8 mouse cellular contexts compared by ENCODE assay signal in genomic region chr4:144999903-145000382, GRCm38 (mm10).
A peak's percentile ranks its signal among the peaks of the same experiment; 100 is the strongest.
DNase-seq lines count a peak whose midpoint lies in the region; ATAC-seq and TF ChIP-seq lines count a peak whose summit lies in the region.

No protein-coding gene starts in this region.

- no peak overlapping the region for H3K4me2 ChIP-seq in forebrain, embryonic 11.5 days (ENCODE audit: low read depth, low read length, severe bottlenecking)
- no peak overlapping the region for H3K4me2 ChIP-seq in hindbrain, embryonic 11.5 days (replicated peaks; ENCODE audit: low read depth, low read length)
- 0 out of 2 replicates have a peak overlapping the region, but pooled peaks have one; percentile 5 for H3K4me2 ChIP-seq in limb, embryonic 14.5 days (replicated peaks; ENCODE audit: low read depth, low read length, severe bottlenecking)
- H3K4me2 ChIP-seq in midbrain, embryonic 14.5 days (ENCODE audit: low read length), result no peak overlapping the region

- H3K4me3 ChIP-seq in thymus, adult 2 months (ENCODE audit: control insufficient read depth, insufficient read depth, low read length), result no peak overlapping the region
- H3K4me3 ChIP-seq in forebrain, embryonic 11.5 days (ENCODE audit: low read depth, low read length), result no peak overlapping the region
- no peak overlapping the region for H3K4me3 ChIP-seq in hindbrain, embryonic 11.5 days (ENCODE audit: low read depth, low read length)
- no peak overlapping the region for H3K4me3 ChIP-seq in limb, embryonic 14.5 days (replicated peaks; ENCODE audit: low read length)
- no peak overlapping the region for H3K4me3 ChIP-seq in midbrain, embryonic 14.5 days (replicated peaks; ENCODE audit: low read depth, low read length)

- peak overlapping the region; percentile 89 for H3K27ac ChIP-seq in thymus, adult 2 months (ENCODE audit: control insufficient read depth, insufficient read depth, low read length)
- peak overlapping the region; percentile 34; the same call in 1 of the 2 replicates for H3K27ac ChIP-seq in forebrain, embryonic 11.5 days (ENCODE audit: low read depth, low read length)
- H3K27ac ChIP-seq in hindbrain, embryonic 11.5 days (ENCODE audit: low read depth, low read length), result peak overlapping the region; percentile 47; the same call in 1 of the 2 replicates
- peak overlapping the region; percentile 79 for H3K27ac ChIP-seq in limb, embryonic 14.5 days (replicated peaks; ENCODE audit: low read depth, low read length)
- H3K27ac ChIP-seq in midbrain, embryonic 14.5 days (replicated peaks; ENCODE audit: low read depth, low read length), result no peak overlapping the region

- H3K27me3 ChIP-seq in thymus, adult 2 months (ENCODE audit: control insufficient read depth, insufficient read depth, low read length), result no peaks in the 10 kb centered on the region
- H3K27me3 ChIP-seq in forebrain, embryonic 11.5 days (ENCODE audit: control insufficient read depth, insufficient read depth, low read length), result no peaks in the 10 kb centered on the region
- H3K27me3 ChIP-seq in hindbrain, embryonic 11.5 days (ENCODE audit: control insufficient read depth, insufficient read depth, low read length), result no peaks in the 10 kb centered on the region
- no peaks in the 10 kb centered on the region for H3K27me3 ChIP-seq in limb, embryonic 14.5 days (ENCODE audit: control insufficient read depth, insufficient read depth, low read length)
- H3K27me3 ChIP-seq in midbrain, embryonic 14.5 days (ENCODE audit: control insufficient read depth, insufficient read depth, low read length), result no peaks in the 10 kb centered on the region

- no peak for DNase-seq in thymus, adult 2 months
- DNase-seq in thymus, postnatal 14 days, result no peak
- DNase-seq in forebrain, embryonic 11.5 days (ENCODE audit: low spot score), result peak; percentile 56
- peak; percentile 35 for DNase-seq in hindbrain, embryonic 11.5 days (ENCODE audit: low spot score)
- DNase-seq in limb, embryonic 14.5 days (ENCODE audit: low spot score), result peak; percentile 92
- peak; percentile 61 for DNase-seq in midbrain, embryonic 14.5 days
- peak; percentile 79 to 86 for DNase-seq in urinary bladder, adult 18-20 months (ENCODE audit: low spot score in 2 of 2)

- no peak for TF ChIP-seq POLR2A in thymus, adult 2 months (IDR thresholded peaks at IDR 0.05; ENCODE audit: control insufficient read depth, extremely low read depth, insufficient read depth, low read length, poor library complexity)
- TF ChIP-seq POLR2A in limb, embryonic 14.5 days (IDR thresholded peaks at IDR 0.05; ENCODE audit: borderline replicate concordance, extremely low read depth, insufficient read depth, insufficient read length), result no peak

- no peaks in the 10 kb centered on the region for H3K9me3 ChIP-seq in forebrain, embryonic 11.5 days (ENCODE audit: control insufficient read depth, low read length)
- no peaks in the 10 kb centered on the region for H3K9me3 ChIP-seq in hindbrain, embryonic 11.5 days (ENCODE audit: control insufficient read depth, low read length)
- no peaks in the 10 kb centered on the region for H3K9me3 ChIP-seq in limb, embryonic 14.5 days (ENCODE audit: control insufficient read depth, low read length)
- H3K9me3 ChIP-seq in midbrain, embryonic 14.5 days (ENCODE audit: control insufficient read depth, low read length), result no peaks in the 10 kb centered on the region

- H3K9ac ChIP-seq in forebrain, embryonic 11.5 days (ENCODE audit: low read length), result no peak overlapping the region; the same call in 1 of the 2 replicates
- H3K9ac ChIP-seq in hindbrain, embryonic 11.5 days (ENCODE audit: low read depth, low read length), result no peak overlapping the region
- no peak overlapping the region for H3K9ac ChIP-seq in limb, embryonic 14.5 days (ENCODE audit: low read depth, low read length, severe bottlenecking)
- H3K9ac ChIP-seq in midbrain, embryonic 14.5 days (replicated peaks; ENCODE audit: low read length), result no peak overlapping the region

- H3K36me3 ChIP-seq in thymus, adult 2 months (ENCODE audit: control insufficient read depth, insufficient read depth, low read length), result no peaks in the 10 kb centered on the region
- H3K36me3 ChIP-seq in forebrain, embryonic 11.5 days (ENCODE audit: control insufficient read depth, insufficient read depth, low read length), result no peaks in the 10 kb centered on the region
- H3K36me3 ChIP-seq in hindbrain, embryonic 11.5 days (ENCODE audit: control insufficient read depth, insufficient read depth, low read length), result no peaks in the 10 kb centered on the region
- H3K36me3 ChIP-seq in limb, embryonic 14.5 days (ENCODE audit: control insufficient read depth, insufficient read depth, low read length), result 0 out of 2 replicates have a peak, but pooled peaks cover 4% of the 10 kb centered on the region
- 0 out of 2 replicates have a peak, but pooled peaks cover 3% of the 10 kb centered on the region for H3K36me3 ChIP-seq in midbrain, embryonic 14.5 days (ENCODE audit: control insufficient read depth, insufficient read depth, low read length)

- ATAC-seq in forebrain, embryonic 11.5 days (replicated peaks; ENCODE audit: low FRiP score), result peak; percentile 66
- peak; percentile 82 for ATAC-seq in hindbrain, embryonic 11.5 days (ENCODE audit: low FRiP score)
- ATAC-seq in limb, embryonic 14.5 days (ENCODE audit: low FRiP score, low read depth), result peak; percentile 91
- peak; percentile 43; the same call in 1 of the 2 replicates for ATAC-seq in midbrain, embryonic 14.5 days (ENCODE audit: low FRiP score, low TSS enrichment)
- no peak for ATAC-seq in activated CD4-positive, CD25-positive, alpha-beta regulatory T cell, adult 4 months

- 74% methylated on average over 20 of the region's 20 CpGs for WGBS in thymus, adult 2 months
- WGBS in forebrain, embryonic 11.5 days, result 67% methylated on average over 20 of the region's 20 CpGs
- WGBS in hindbrain, embryonic 11.5 days, result 62% methylated on average over 20 of the region's 20 CpGs
- 13% methylated on average over 20 of the region's 20 CpGs for WGBS in limb, embryonic 14.5 days
- WGBS in midbrain, embryonic 14.5 days, result 57% methylated on average over 20 of the region's 20 CpGs

- TF ChIP-seq CTCF in thymus, adult 2 months (IDR thresholded peaks at IDR 0.05; ENCODE audit: borderline replicate concordance, control insufficient read depth, extremely low read depth, insufficient read depth, low read length, poor library complexity), result no peak

- peaks cover 47% of the 10 kb centered on the region for H3K4me1 ChIP-seq in thymus, adult 2 months (replicated peaks; ENCODE audit: control insufficient read depth, insufficient read depth, low read length)
- H3K4me1 ChIP-seq in forebrain, embryonic 11.5 days (replicated peaks; ENCODE audit: control insufficient read depth, insufficient read depth, low read length), result peaks cover 5% of the 10 kb centered on the region; the same call in 1 of the 2 replicates
- H3K4me1 ChIP-seq in hindbrain, embryonic 11.5 days (replicated peaks; ENCODE audit: control insufficient read depth, insufficient read depth, low read length), result no peaks in the 10 kb centered on the region; the same call in none of the 2 replicates
- H3K4me1 ChIP-seq in limb, embryonic 14.5 days (ENCODE audit: control insufficient read depth, insufficient read depth, low read length), result peaks cover 42% of the 10 kb centered on the region
- H3K4me1 ChIP-seq in midbrain, embryonic 14.5 days (ENCODE audit: control insufficient read depth, insufficient read depth, low read length), result no peaks in the 10 kb centered on the region

Comparison
In these comparisons a context has a peak if more than half of its experiments do, and no peak if none do; other contexts are left out.
1. DNase-seq: peak in forebrain, embryonic 11.5 days (single experiment), hindbrain, embryonic 11.5 days (single experiment), limb, embryonic 14.5 days (single experiment), midbrain, embryonic 14.5 days (single experiment) and urinary bladder, adult 18-20 months (2 of 2); none in thymus, adult 2 months (single experiment) and thymus, postnatal 14 days (single experiment).